Mouse (Mus musculus) forebrain, embryonic 14.5 days (tissue): ENCODE measurements around the gene S1pr2. TPM values are rescaled to one million over a fixed set of nuclear protein-coding genes. Genes with fewer than 3 reads are reported as not detected.

ENCODE experiments used
- ATAC-seq: fragments of 200-750 bp; cut with Nextera tagmentation; 2 replicates; pipeline ENCODE4 v1.8.0; 2017; ENCODE audit warnings: mild to moderate bottlenecking, moderate library complexity
- DNase-seq: peaks from one replicate; pipeline ENCODE4 v3.0.0-alpha.2; 2015; ENCODE audit warnings: low spot score
- H3K27ac ChIP-seq: fragments of 300-500 bp; sonication (generic); 2 replicates; pipeline ENCODE4 v1.5.1; 2014; ENCODE audit warnings: low read depth, mild to moderate bottlenecking, control low read depth, low read length, moderate library complexity
- H3K27me3 ChIP-seq: fragments of 300-500 bp; sonication (generic); replicated peaks from 2 replicates; pipeline ENCODE4 v1.6.1; 2014; ENCODE audit warnings: low read length, control low read depth, mixed read lengths; ENCODE audit not compliant: control insufficient read depth, insufficient read depth
- H3K36me3 ChIP-seq: fragments of 300-500 bp; sonication (generic); 2 replicates; pipeline ENCODE4 v1.6.1; 2014; ENCODE audit warnings: low read length, control low read depth; ENCODE audit not compliant: control insufficient read depth, insufficient read depth
- H3K4me1 ChIP-seq: fragments of 300-500 bp; sonication (generic); 2 replicates; pipeline ENCODE4 v1.6.1; 2014; ENCODE audit warnings: antibody characterized with exemption, low read length, control low read depth; ENCODE audit not compliant: control insufficient read depth, insufficient read depth
- H3K4me2 ChIP-seq: fragments of 300-500 bp; sonication (generic); 2 replicates; pipeline ENCODE4 v1.6.1; 2014; ENCODE audit warnings: mild to moderate bottlenecking, control low read depth, low read length
- H3K4me3 ChIP-seq: fragments of 300-500 bp; sonication (generic); 2 replicates; pipeline ENCODE4 v1.5.1; 2014; ENCODE audit warnings: low read depth, low read length, control low read depth
- H3K9ac ChIP-seq: fragments of 300-500 bp; sonication (generic); 2 replicates; pipeline ENCODE4 v1.6.1; 2014; ENCODE audit warnings: mild to moderate bottlenecking, low read length, control low read depth, moderate library complexity
- H3K9me3 ChIP-seq: fragments of 300-500 bp; sonication (generic); replicated peaks from 2 replicates; pipeline ENCODE4 v1.6.1; 2016; ENCODE audit warnings: low read length, control low read depth, mixed read lengths; ENCODE audit not compliant: control insufficient read depth
- WGBS: fragments of 180-500 bp; shearing (Covaris S2); extraction: QIAGEN DNeasy Blood & Tissue Kit; methylation state at CpG from one replicate; pipeline ENCODE4 v1.1.7; 2014; 5-methylcytosine and 5-hydroxymethylcytosine counted together
- polyA plus RNA-seq: library from polyadenylated mRNA; unstranded; fragments of >200 nt; fragmentation: Nextera tagmentation; extraction: Ambion mirVana; gene quantifications from 2 replicates; pipeline ENCODE4 v1.2.1, GENCODE M21; 2014

S1pr2 gene
- polyA plus RNA-seq, 1 experiment from 2014 or later: 7.8 TPM

DNA sequence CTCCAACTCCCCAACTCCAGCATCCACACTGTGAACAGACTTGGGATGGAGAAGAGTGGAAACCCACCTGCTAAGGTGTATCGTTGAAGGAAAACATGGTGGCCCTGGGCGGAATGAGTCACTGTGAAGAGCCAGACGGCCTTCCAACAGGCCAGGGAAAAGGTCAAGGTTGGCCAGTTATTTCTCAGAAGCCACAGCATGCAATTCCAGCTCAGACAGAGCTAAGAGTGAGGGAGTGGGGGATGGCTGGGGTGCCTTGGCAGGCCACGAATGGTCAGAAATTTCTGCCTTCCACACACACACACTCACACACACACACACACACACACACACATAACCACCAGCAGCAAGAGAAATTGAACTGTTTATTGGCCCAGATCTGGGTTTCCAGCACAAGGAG lies 11.0 kb downstream of the S1pr2 start:
- Histone ChIP-seq H3K4me3 (no peak overlapping the region), H3K9ac (no peak overlapping the region), H3K4me1 (no peaks in the 10 kb centered on the region), H3K27me3 (no peaks in the 10 kb centered on the region), H3K4me2 (no peak overlapping the region), H3K36me3 (peaks cover 13% of the 10 kb centered on the region; the same call in 1 of the 2 replicates), H3K9me3 (no peaks in the 10 kb centered on the region), H3K27ac (no peak overlapping the region)
- no peak for DNase-seq
- ATAC-seq: no peak
- 83% methylated on average over 4 of the region's 4 CpGs for WGBS

DNA sequence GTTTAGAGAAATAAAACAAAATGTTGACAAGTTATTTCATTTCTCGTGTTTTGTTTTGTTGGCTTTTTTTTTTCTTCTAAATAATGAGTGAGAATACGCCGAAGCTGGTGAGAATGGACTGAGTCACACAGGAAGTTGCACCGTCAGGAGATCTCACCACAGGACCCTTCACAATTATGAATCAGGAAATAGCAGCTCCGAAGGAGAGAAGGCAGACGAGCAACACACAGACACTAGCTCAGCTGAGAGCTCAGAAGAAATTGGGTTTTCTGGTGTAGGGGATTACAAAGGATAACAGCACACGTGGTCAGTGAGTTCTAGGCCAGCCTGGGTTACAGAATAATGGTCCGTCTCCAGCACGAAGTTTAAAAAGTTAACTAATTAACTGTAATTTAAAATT lies 15.0 kb downstream of the S1pr2 start:
- DNase-seq (no peak), ATAC-seq (no peak)
- no peaks in the 10 kb centered on the region for H3K9me3 ChIP-seq
- no peaks in the 10 kb centered on the region for H3K36me3 ChIP-seq
- H3K27ac ChIP-seq: no peak overlapping the region
- no peaks in the 10 kb centered on the region for H3K27me3 ChIP-seq
- no peak overlapping the region for H3K4me2 ChIP-seq
- 81% methylated on average over 9 of the region's 9 CpGs for WGBS
- no peak overlapping the region for H3K4me3 ChIP-seq
- H3K4me1 ChIP-seq: no peaks in the 10 kb centered on the region
- no peak overlapping the region for H3K9ac ChIP-seq

GRCm38 (mm10) chr9:20959430-20959938 lies 17.1 kb downstream of the S1pr2 start, which contains the start of gene Dnmt1:
Gene Dnmt1 (minus strand): TSS chr9:20959888.
- ATAC-seq: no peak
- Histone ChIP-seq H3K4me2 (no peak within 1 kb of the TSS), H3K4me1 (no peaks in the 10 kb centered on the region), H3K9ac (no peak within 1 kb of the TSS), H3K27ac (no peak within 1 kb of the TSS), H3K27me3 (no peaks in the 10 kb centered on the region), H3K9me3 (no peaks in the 10 kb centered on the region), H3K4me3 (no peak within 1 kb of the TSS), H3K36me3 (no peaks in the 10 kb centered on the region)
- no peak for DNase-seq
- 95% methylated on average over 2 of the region's 2 CpGs for WGBS

GRCm38 (mm10) chr9:20956989-20957388 lies 19.6 kb downstream of the S1pr2 start:
- Histone ChIP-seq H3K9ac (no peak overlapping the region), H3K9me3 (no peaks in the 10 kb centered on the region), H3K27ac (no peak overlapping the region), H3K27me3 (no peaks in the 10 kb centered on the region), H3K4me2 (no peak overlapping the region), H3K36me3 (no peaks in the 10 kb centered on the region), H3K4me3 (no peak overlapping the region), H3K4me1 (no peaks in the 10 kb centered on the region)
- 91% methylated on average over 3 of the region's 3 CpGs for WGBS
- ATAC-seq: no peak
- DNase-seq: no peak

DNA sequence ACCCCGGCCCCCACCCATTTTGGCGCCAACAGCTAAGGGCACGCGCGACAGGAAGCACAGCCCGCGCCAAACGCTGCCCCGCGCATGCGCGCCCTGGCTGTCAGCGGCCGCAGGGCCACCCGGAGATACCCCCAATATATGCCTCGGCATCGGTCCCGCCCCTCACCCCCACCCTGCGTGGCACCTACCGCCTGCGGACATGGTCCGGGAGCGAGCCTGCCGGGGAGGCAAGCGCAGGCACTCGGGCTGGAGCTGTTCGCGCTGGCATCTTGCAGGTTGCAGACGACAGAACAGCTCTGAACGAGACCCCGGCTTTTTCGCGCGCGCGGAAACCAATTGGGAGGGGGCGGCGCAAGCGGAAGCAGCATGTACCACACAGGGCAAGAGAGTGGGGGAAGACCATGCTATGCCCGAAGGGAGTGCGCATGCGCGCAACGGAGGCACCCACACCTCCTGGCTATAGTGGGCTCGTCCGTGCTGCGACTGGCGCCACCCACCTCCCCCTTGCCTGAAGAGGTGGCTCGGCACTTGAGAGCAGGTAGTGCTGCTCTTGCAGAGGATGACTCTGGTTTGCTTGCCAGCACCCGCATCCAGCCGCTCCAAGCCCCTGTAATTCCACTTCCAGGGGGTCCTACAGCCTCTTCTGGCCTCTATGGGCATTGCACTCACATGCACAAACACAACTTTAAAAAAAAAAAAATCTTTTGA lies 23.9 kb downstream of the S1pr2 start:
- WGBS: under 1% methylated on average over 48 of the region's 51 CpGs

GRCm38 (mm10) chr9:20951966-20952519 lies 24.5 kb downstream of the S1pr2 start:
- Histone ChIP-seq H3K4me2 (peak overlapping the region; percentile 88), H3K36me3 (0 out of 2 replicates have a peak, but pooled peaks cover 3% of the 10 kb centered on the region), H3K9me3 (no peaks in the 10 kb centered on the region), H3K4me3 (peak overlapping the region; percentile 80), H3K4me1 (peaks cover 8% of the 10 kb centered on the region; the same call in 1 of the 2 replicates), H3K9ac (peak overlapping the region; percentile 85), H3K27ac (peak overlapping the region; percentile 83), H3K27me3 (no peaks in the 10 kb centered on the region)
- ATAC-seq: peak; percentile 81
- no peak for DNase-seq
- under 1% methylated on average over 16 of the region's 17 CpGs for WGBS

More for the DNA sequence above, 23.9 kb downstream of the S1pr2 start:
- Histone ChIP-seq H3K4me1 (peaks cover 8% of the 10 kb centered on the region; the same call in 1 of the 2 replicates), H3K27ac (peak overlapping the region; percentile 83), H3K4me3 (peak overlapping the region; percentile 80), H3K27me3 (no peaks in the 10 kb centered on the region), H3K4me2 (peak overlapping the region; percentile 88), H3K9me3 (no peaks in the 10 kb centered on the region), H3K36me3 (0 out of 2 replicates have a peak, but pooled peaks cover 3% of the 10 kb centered on the region), H3K9ac (peak overlapping the region; percentile 85)
- ATAC-seq: peak; percentile 95
- DNase-seq: peak; percentile 98

GRCm38 (mm10) chr9:20951441-20951840 lies 25.1 kb downstream of the S1pr2 start:
- Histone ChIP-seq H3K9ac (peak overlapping the region; percentile 85), H3K4me2 (peak overlapping the region; percentile 88), H3K4me3 (peak overlapping the region; percentile 80), H3K27me3 (no peaks in the 10 kb centered on the region), H3K4me1 (peaks cover 8% of the 10 kb centered on the region; the same call in 1 of the 2 replicates), H3K9me3 (no peaks in the 10 kb centered on the region), H3K36me3 (0 out of 2 replicates have a peak, but pooled peaks cover 6% of the 10 kb centered on the region), H3K27ac (no peak overlapping the region)
- ATAC-seq: no peak
- 13% methylated on average over 14 of the region's 14 CpGs for WGBS
- DNase-seq: peak; percentile 24

GRCm38 (mm10) chr9:20950419-20950818 lies 26.2 kb downstream of the S1pr2 start:
- no peak for DNase-seq
- H3K9ac ChIP-seq: peak overlapping the region; percentile 85
- ATAC-seq: no peak

More at GRCm38 (mm10) chr9:20950419-20950818, 26.2 kb downstream of the S1pr2 start:
- Histone ChIP-seq H3K4me1 (peaks cover 8% of the 10 kb centered on the region; the same call in 1 of the 2 replicates), H3K4me2 (peak overlapping the region; percentile 88), H3K27ac (no peak overlapping the region), H3K27me3 (no peaks in the 10 kb centered on the region), H3K36me3 (0 out of 2 replicates have a peak, but pooled peaks cover 8% of the 10 kb centered on the region), H3K4me3 (0 out of 2 replicates have a peak overlapping the region, but pooled peaks have one; percentile 80), H3K9me3 (no peaks in the 10 kb centered on the region)
